Comparison of ENCODE assay signal across 34 mouse cellular contexts in genomic region chr4:137441332-137441731, GRCm38 (mm10). TPM values are rescaled to one million over a fixed set of nuclear protein-coding genes. Genes with fewer than 3 reads are reported as not detected.
DNase-seq lines count a peak whose midpoint lies in the region; ATAC-seq and TF ChIP-seq lines count a peak whose summit lies in the region.
"Had no signal": no experiment of that assay in that cellular context is flagged by ENCODE, and none has a peak within 500 bp of the region (broad histone marks: within the 10 kb centered on the region; RNA-seq: fewer than 3 reads in every experiment).

No protein-coding gene starts in this region.

- no peaks in the 10 kb centered on the region for H3K27me3 ChIP-seq in liver, postnatal 0 days (ENCODE audit: insufficient read depth, low read length)
- no peaks in the 10 kb centered on the region for H3K27me3 ChIP-seq in E14TG2a.4 (ENCODE audit: insufficient read depth, low read length)
- H3K27me3 ChIP-seq in splenic B cell, adult 2 months (ENCODE audit: control insufficient read depth, insufficient read depth, low read length, poor library complexity, severe bottlenecking) = no peaks in the 10 kb centered on the region
- H3K27me3 ChIP-seq in forebrain, embryonic 12.5 days = no peaks in the 10 kb centered on the region
- H3K27me3 ChIP-seq: embryonic facial prominence, embryonic 12.5 days; forebrain, embryonic 15.5 days; hindbrain, embryonic 13.5 days; kidney, embryonic 15.5 days; limb, embryonic 15.5 days; neural tube, embryonic 13.5 days; stomach, embryonic 15.5 days had no signal

- no peak for TF ChIP-seq EP300 in liver, postnatal 0 days (IDR thresholded peaks at IDR 0.05; ENCODE audit: low read depth)

- no peaks in the 10 kb centered on the region for H3K36me3 ChIP-seq in liver, postnatal 0 days (replicated peaks; ENCODE audit: insufficient read depth, low read length)
- H3K36me3 ChIP-seq in E14TG2a.4 (ENCODE audit: insufficient read depth, low read length) = no peaks in the 10 kb centered on the region
- H3K36me3 ChIP-seq in splenic B cell, adult 2 months (ENCODE audit: control insufficient read depth, insufficient read depth, low read length, poor library complexity, severe bottlenecking) = no peaks in the 10 kb centered on the region
- H3K36me3 ChIP-seq in forebrain, embryonic 12.5 days (replicated peaks) = no peaks in the 10 kb centered on the region
- H3K36me3 ChIP-seq: embryonic facial prominence, embryonic 12.5 days; forebrain, embryonic 15.5 days; heart, embryonic 12.5 days; hindbrain, embryonic 13.5 days; kidney, embryonic 15.5 days; limb, embryonic 10.5 days; limb, embryonic 15.5 days; neural tube, embryonic 13.5 days; stomach, embryonic 15.5 days had no signal

- H3K9me3 ChIP-seq in liver, postnatal 0 days (ENCODE audit: low read length) = no peaks in the 10 kb centered on the region
- no peaks in the 10 kb centered on the region for H3K9me3 ChIP-seq in E14TG2a.4 (ENCODE audit: low read length)
- H3K9me3 ChIP-seq in forebrain, embryonic 12.5 days = no peaks in the 10 kb centered on the region
- H3K9me3 ChIP-seq: embryonic facial prominence, embryonic 12.5 days; forebrain, embryonic 15.5 days; hindbrain, embryonic 13.5 days; kidney, embryonic 15.5 days; limb, embryonic 10.5 days; limb, embryonic 15.5 days; neural tube, embryonic 13.5 days; stomach, embryonic 15.5 days had no signal

- H3K9ac ChIP-seq in liver, postnatal 0 days (replicated peaks) = no peak overlapping the region
- H3K9ac ChIP-seq in forebrain, embryonic 12.5 days = no peak overlapping the region
- H3K9ac ChIP-seq: embryonic facial prominence, embryonic 12.5 days; forebrain, embryonic 15.5 days; heart, embryonic 12.5 days; hindbrain, embryonic 13.5 days; kidney, embryonic 15.5 days; limb, embryonic 15.5 days; neural tube, embryonic 13.5 days; stomach, embryonic 15.5 days had no signal

- no peak for ATAC-seq in liver, postnatal 0 days
- ATAC-seq in forebrain, embryonic 12.5 days (ENCODE audit: low FRiP score) = no peak
- ATAC-seq: forebrain, embryonic 15.5 days; midbrain, embryonic 16.5 days had no signal

- DNase-seq in liver, postnatal 0 days = no peak
- DNase-seq in liver (no peak), ES-CJ7 (ENCODE audit: low read depth, low spot score) (peak; percentile 62)
- DNase-seq in splenic B cell, adult 2 months (ENCODE audit: low read depth, low spot score) = peak; percentile 20
- DNase-seq in embryo, embryonic 10 days (ENCODE audit: low spot score) = no peak
- DNase-seq: adrenal gland, postnatal 10 days; B cell, adult 2 months; cerebellum, adult 9-10 months; cerebellum, postnatal 36 days; embryo, embryonic 11 days; gastrocnemius, postnatal 25 days; heart, adult 11 months; heart, postnatal 4 days; kidney, adult 18-20 months; kidney, postnatal 4 days; lung, postnatal 14 days; thymus, postnatal 25 days had no signal

- no peak overlapping the region for H3K27ac ChIP-seq in liver, postnatal 0 days (ENCODE audit: low read depth)
- no peak overlapping the region for H3K27ac ChIP-seq in forebrain, embryonic 12.5 days
- H3K27ac ChIP-seq: embryonic facial prominence, embryonic 12.5 days; forebrain, embryonic 15.5 days; hindbrain, embryonic 13.5 days; kidney, embryonic 15.5 days; limb, embryonic 10.5 days; limb, embryonic 15.5 days; neural tube, embryonic 13.5 days; stomach, embryonic 15.5 days had no signal

- TF ChIP-seq CTCF in liver, postnatal 0 days (IDR thresholded peaks at IDR 0.05; ENCODE audit: low read depth) = peak; percentile 42
- 0 out of 2 replicates have a peak, but pooled peaks have one; percentile 13 for TF ChIP-seq CTCF in E14TG2a.4 (conservative IDR thresholded peaks at IDR 0.05; ENCODE audit: low read length)

- 84% methylated on average over 4 of the region's 4 CpGs for WGBS in liver, postnatal 0 days (ENCODE audit: insufficient replicate concordance)
- WGBS in forebrain, embryonic 12.5 days = 86% methylated on average over 4 of the region's 4 CpGs

- H3K4me3 ChIP-seq in liver, postnatal 0 days (ENCODE audit: low read depth, low read length) = no peak overlapping the region
- H3K4me3 ChIP-seq in E14TG2a.4 (replicated peaks; ENCODE audit: low read length) = no peak overlapping the region
- no peak overlapping the region for H3K4me3 ChIP-seq in forebrain, embryonic 12.5 days (replicated peaks)
- H3K4me3 ChIP-seq: embryonic facial prominence, embryonic 12.5 days; forebrain, embryonic 15.5 days; heart, embryonic 12.5 days; hindbrain, embryonic 13.5 days; kidney, embryonic 15.5 days; limb, embryonic 10.5 days; limb, embryonic 15.5 days; myocyte; neural tube, embryonic 13.5 days; stomach, embryonic 15.5 days had no signal

- H3K4me1 ChIP-seq in liver, postnatal 0 days (ENCODE audit: insufficient read depth) = peaks cover 14% of the 10 kb centered on the region
- peaks cover 21% of the 10 kb centered on the region for H3K4me1 ChIP-seq in E14TG2a.4 (replicated peaks; ENCODE audit: low read depth, low read length)
- H3K4me1 ChIP-seq in forebrain, embryonic 12.5 days = no peaks in the 10 kb centered on the region
- H3K4me1 ChIP-seq: embryonic facial prominence, embryonic 12.5 days; forebrain, embryonic 15.5 days; hindbrain, embryonic 13.5 days; limb, embryonic 10.5 days; neural tube, embryonic 13.5 days; stomach, embryonic 15.5 days had no signal

- H3K4me2 ChIP-seq in liver, postnatal 0 days (ENCODE audit: low read depth, low read length) = no peak overlapping the region
- no peak overlapping the region for H3K4me2 ChIP-seq in forebrain, embryonic 12.5 days
- H3K4me2 ChIP-seq: embryonic facial prominence, embryonic 12.5 days; forebrain, embryonic 15.5 days; heart, embryonic 12.5 days; hindbrain, embryonic 13.5 days; kidney, embryonic 15.5 days; limb, embryonic 15.5 days; midbrain, embryonic 11.5 days; neural tube, embryonic 13.5 days; stomach, embryonic 15.5 days had no signal

RNA-seq across cellular contexts. Expression of gene Cela3b, which starts 11.0 kb away (rescaled TPM):
- 0.42 and 6.5 TPM in 2 replicates for polyA plus RNA-seq in liver, postnatal 0 days (2015; fragmentation: Nextera tagmentation; extraction: Ambion mirVana)
- polyA plus RNA-seq in forebrain, embryonic 12.5 days (2016; fragmentation: Nextera tagmentation; extraction: Ambion mirVana) = not detected in 2 replicates
- polyA plus RNA-seq: embryonic facial prominence, embryonic 12.5 days; forebrain, embryonic 15.5 days; frontal cortex, adult 2 months; heart, embryonic 12.5 days; heart, postnatal 0 days; hindbrain, embryonic 13.5 days; kidney, embryonic 15.5 days; limb, embryonic 10.5 days; limb, embryonic 15.5 days; midbrain, embryonic 11.5 days; midbrain, embryonic 16.5 days; neural tube, embryonic 13.5 days had no signal

RNA-seq across cellular contexts. Expression of gene 1700013G24Rik, which starts 11.8 kb away (rescaled TPM):
- not detected in 2 replicates for polyA plus RNA-seq in liver, postnatal 0 days (2015; fragmentation: Nextera tagmentation; extraction: Ambion mirVana)
- not detected in 2 replicates for polyA plus RNA-seq in forebrain, embryonic 12.5 days (2016; fragmentation: Nextera tagmentation; extraction: Ambion mirVana)
- polyA plus RNA-seq: embryonic facial prominence, embryonic 12.5 days; forebrain, embryonic 15.5 days; frontal cortex, adult 2 months; heart, embryonic 12.5 days; heart, postnatal 0 days; hindbrain, embryonic 13.5 days; kidney, embryonic 15.5 days; limb, embryonic 10.5 days; liver, embryonic 16.5 days; midbrain, embryonic 11.5 days; midbrain, embryonic 16.5 days; neural tube, embryonic 13.5 days; stomach, embryonic 15.5 days had no signal

RNA-seq across cellular contexts. Expression of gene Hspg2, which starts 27.2 kb away (rescaled TPM):
- 5.1 TPM in 2 replicates for polyA plus RNA-seq in liver, postnatal 0 days (2015; fragmentation: Nextera tagmentation; extraction: Ambion mirVana)
- polyA plus RNA-seq in forebrain, embryonic 12.5 days (2016; fragmentation: Nextera tagmentation; extraction: Ambion mirVana) = 8.0 and 8.9 TPM in 2 replicates

RNA-seq across cellular contexts. Expression of gene Cela3a, which starts 31.7 kb away (rescaled TPM):
- not detected in 2 replicates for polyA plus RNA-seq in liver, postnatal 0 days (2015; fragmentation: Nextera tagmentation; extraction: Ambion mirVana)
- not detected in 2 replicates for polyA plus RNA-seq in forebrain, embryonic 12.5 days (2016; fragmentation: Nextera tagmentation; extraction: Ambion mirVana)
- polyA plus RNA-seq: embryonic facial prominence, embryonic 12.5 days; forebrain, embryonic 15.5 days; frontal cortex, adult 2 months; heart, embryonic 12.5 days; heart, postnatal 0 days; hindbrain, embryonic 13.5 days; kidney, embryonic 15.5 days; limb, embryonic 10.5 days; limb, embryonic 15.5 days; liver, embryonic 16.5 days; midbrain, embryonic 11.5 days; midbrain, embryonic 16.5 days; neural tube, embryonic 13.5 days had no signal

Comparison
In these comparisons a context has a peak if more than half of its experiments do, and no peak if none do; other contexts are left out.
1. DNase-seq: peak in ES-CJ7 (single experiment) and splenic B cell, adult 2 months (single experiment); none in liver, postnatal 0 days (single experiment), liver (single experiment) and embryo, embryonic 10 days (single experiment).